In genomic region chr5:41392802-41393234, GRCm38 (mm10) we compare ENCODE assay signal across 13 mouse cellular contexts.
DNase-seq lines count a peak whose midpoint lies in the region; ATAC-seq lines count a peak whose summit lies in the region.
"Had no signal": no experiment of that assay in that cellular context is flagged by ENCODE, and none has a peak within 500 bp of the region (broad histone marks: within the 10 kb centered on the region; RNA-seq: fewer than 3 reads in every experiment).

No protein-coding gene starts in this region.

- intact Hi-C loops in left cerebral cortex, postnatal 25 days (cut with DNase I), result no loop called here

- no peaks in the 10 kb centered on the region; the same call in 1 of the 2 replicates for H3K4me1 ChIP-seq in midbrain, embryonic 12.5 days
- H3K4me1 ChIP-seq in midbrain, embryonic 10.5 days, result no peaks in the 10 kb centered on the region

- no peak overlapping the region for H3K4me2 ChIP-seq in midbrain, embryonic 12.5 days (replicated peaks)

- H3K9ac ChIP-seq in midbrain, embryonic 12.5 days (replicated peaks), result no peak overlapping the region

- H3K27ac ChIP-seq in midbrain, embryonic 12.5 days (replicated peaks), result no peak overlapping the region
- H3K27ac ChIP-seq in midbrain, embryonic 10.5 days (replicated peaks), result no peak overlapping the region

- H3K9me3 ChIP-seq in midbrain, embryonic 12.5 days, result no peaks in the 10 kb centered on the region
- H3K9me3 ChIP-seq in midbrain, embryonic 10.5 days (replicated peaks), result no peaks in the 10 kb centered on the region

- no peaks in the 10 kb centered on the region for H3K36me3 ChIP-seq in midbrain, embryonic 12.5 days
- no peaks in the 10 kb centered on the region for H3K36me3 ChIP-seq in midbrain, embryonic 10.5 days

- no peaks in the 10 kb centered on the region for H3K27me3 ChIP-seq in midbrain, embryonic 12.5 days
- no peaks in the 10 kb centered on the region for H3K27me3 ChIP-seq in midbrain, embryonic 10.5 days (ENCODE audit: low read depth, poor library complexity, severe bottlenecking)

- DNase-seq in embryo, embryonic 11 days, result peak; percentile 5
- DNase-seq in embryo, embryonic 9.5 days (ENCODE audit: extremely low spot score), result no peak
- DNase-seq in midbrain, embryonic 10.5 days (ENCODE audit: low spot score), result no peak
- peak; percentile 1 to 15 for DNase-seq in left cerebral cortex, postnatal 25 days (ENCODE audit: low spot score in 2 of 2)
- DNase-seq in right cerebral cortex, postnatal 25 days, result peak; percentile 5
- no peak for DNase-seq in adrenal gland, adult 18-20 months (ENCODE audit: low spot score in 2 of 2)
- no peak for DNase-seq in B cell, adult 2 months
- DNase-seq: adrenal gland, postnatal 10 days; cerebellum, adult 2 months; lung, postnatal 14 days had no signal

- peak; percentile 66; the same call in 1 of the 2 replicates for ATAC-seq in midbrain, embryonic 12.5 days (ENCODE audit: low FRiP score, low read depth)

- H3K4me3 ChIP-seq in midbrain, embryonic 12.5 days, result no peak overlapping the region
- no peak overlapping the region for H3K4me3 ChIP-seq in midbrain, embryonic 10.5 days
- H3K4me3 ChIP-seq: erythroblast, embryonic 14.5 days; myocyte had no signal

- WGBS in midbrain, embryonic 12.5 days, result 86% methylated on average over 14 of the region's 14 CpGs
- 95% methylated on average over 14 of the region's 14 CpGs for WGBS in midbrain, embryonic 10.5 days

Comparison
In these comparisons a context has a peak if more than half of its experiments do, and no peak if none do; other contexts are left out.
1. DNase-seq: peak in embryo, embryonic 11 days (single experiment), left cerebral cortex, postnatal 25 days (2 of 2) and right cerebral cortex, postnatal 25 days (single experiment); none in embryo, embryonic 9.5 days (single experiment), midbrain, embryonic 10.5 days (single experiment), adrenal gland, adult 18-20 months (0 of 2) and B cell, adult 2 months (0 of 2).